In genomic region chr10:31288697-31289390, GRCm38 (mm10) we compare ENCODE assay signal across 15 mouse cellular contexts.
"Had no signal": no experiment of that assay in that cellular context is flagged by ENCODE, and none has a peak within 500 bp of the region (broad histone marks: within the 10 kb centered on the region; RNA-seq: fewer than 3 reads in every experiment).

No protein-coding gene starts in this region.

- H3K9ac ChIP-seq: kidney, embryonic 15.5 days; liver, embryonic 13.5 days; neural tube, embryonic 12.5 days; neural tube, embryonic 15.5 days had no signal

- H3K27ac ChIP-seq: kidney, embryonic 15.5 days; liver, embryonic 13.5 days; neural tube, embryonic 12.5 days; neural tube, embryonic 15.5 days had no signal

- H3K4me2 ChIP-seq: kidney, embryonic 15.5 days; liver, embryonic 13.5 days; midbrain, embryonic 11.5 days; neural tube, embryonic 12.5 days; neural tube, embryonic 15.5 days had no signal

- H3K4me3 ChIP-seq: kidney, embryonic 15.5 days; liver, embryonic 13.5 days; neural tube, embryonic 12.5 days; neural tube, embryonic 15.5 days had no signal

- H3K9me3 ChIP-seq: kidney, embryonic 15.5 days; liver, embryonic 13.5 days; neural tube, embryonic 12.5 days; neural tube, embryonic 15.5 days had no signal

- H3K36me3 ChIP-seq: kidney, embryonic 15.5 days; liver, embryonic 13.5 days; neural tube, embryonic 12.5 days; neural tube, embryonic 15.5 days had no signal

- H3K4me1 ChIP-seq: kidney, embryonic 15.5 days; liver, embryonic 13.5 days; neural tube, embryonic 12.5 days; neural tube, embryonic 15.5 days had no signal

- DNase-seq: kidney, adult 8-10 months; kidney, postnatal 10 days; kidney, postnatal 36 days; liver, embryonic 13.5 days; lung, adult 2 months; lung, postnatal 14 days; lung, postnatal 4 days; midbrain, embryonic 14.5 days; right cerebral cortex, postnatal 25 days; thymus, adult 18-20 months; thymus, postnatal 36 days had no signal

- H3K27me3 ChIP-seq: kidney, embryonic 15.5 days; liver, embryonic 13.5 days; neural tube, embryonic 12.5 days; neural tube, embryonic 15.5 days had no signal
